In the genomic region with DNA sequence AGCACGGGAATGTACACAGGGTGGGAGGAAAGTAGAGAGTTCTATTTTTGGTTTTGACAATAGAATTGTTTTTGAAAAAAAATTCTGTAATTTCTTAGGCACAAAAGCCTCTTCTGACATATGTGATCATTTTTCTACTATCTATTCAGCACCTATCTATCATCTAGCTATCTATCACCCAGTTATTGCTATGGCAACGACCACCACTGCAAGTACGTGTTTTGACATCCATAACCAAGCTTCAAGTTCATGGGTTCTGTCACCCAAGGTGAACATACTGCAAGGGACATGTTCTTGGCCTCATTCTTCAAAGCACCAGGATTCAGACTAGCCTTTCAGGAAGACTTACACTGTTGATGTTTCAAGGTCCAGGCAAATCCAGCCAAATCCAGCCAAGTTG, we compare ENCODE assay signal across 27 mouse cellular contexts.
DNase-seq lines count a peak whose midpoint lies in the region; ATAC-seq lines count a peak whose summit lies in the region.
"Had no signal": no experiment of that assay in that cellular context is flagged by ENCODE, and none has a peak within 500 bp of the region (broad histone marks: within the 10 kb centered on the region; RNA-seq: fewer than 3 reads in every experiment).

No protein-coding gene starts in this region.

- no peaks in the 10 kb centered on the region for H3K9me3 ChIP-seq in forebrain, embryonic 13.5 days (replicated peaks)
- H3K9me3 ChIP-seq in forebrain, embryonic 10.5 days, result no peaks in the 10 kb centered on the region
- no peaks in the 10 kb centered on the region for H3K9me3 ChIP-seq in forebrain, embryonic 16.5 days (ENCODE audit: control insufficient read depth, low read length)
- no peaks in the 10 kb centered on the region for H3K9me3 ChIP-seq in forebrain, embryonic 14.5 days (replicated peaks; ENCODE audit: control insufficient read depth, low read length)
- no peaks in the 10 kb centered on the region for H3K9me3 ChIP-seq in midbrain, embryonic 11.5 days (ENCODE audit: control insufficient read depth, low read length)
- no peaks in the 10 kb centered on the region for H3K9me3 ChIP-seq in midbrain, embryonic 13.5 days
- H3K9me3 ChIP-seq: embryonic facial prominence, embryonic 13.5 days; embryonic facial prominence, embryonic 15.5 days; G1E had no signal

- no peak overlapping the region for H3K4me3 ChIP-seq in forebrain, embryonic 13.5 days
- no peak overlapping the region for H3K4me3 ChIP-seq in forebrain, embryonic 10.5 days
- no peak overlapping the region for H3K4me3 ChIP-seq in forebrain, embryonic 16.5 days (replicated peaks; ENCODE audit: low read length)
- no peak overlapping the region for H3K4me3 ChIP-seq in forebrain, embryonic 14.5 days (ENCODE audit: low read depth, low read length)
- no peak overlapping the region for H3K4me3 ChIP-seq in midbrain, embryonic 11.5 days (ENCODE audit: low read depth, low read length)
- H3K4me3 ChIP-seq in midbrain, embryonic 13.5 days (replicated peaks), result no peak overlapping the region
- H3K4me3 ChIP-seq: embryonic facial prominence, embryonic 13.5 days; embryonic facial prominence, embryonic 15.5 days; erythroblast, embryonic 14.5 days had no signal

- H3K36me3 ChIP-seq in forebrain, embryonic 13.5 days (ENCODE audit: poor library complexity, severe bottlenecking), result no peaks in the 10 kb centered on the region
- no peaks in the 10 kb centered on the region for H3K36me3 ChIP-seq in forebrain, embryonic 10.5 days (replicated peaks)
- H3K36me3 ChIP-seq in forebrain, embryonic 16.5 days (ENCODE audit: control insufficient read depth, insufficient read depth), result no peaks in the 10 kb centered on the region
- H3K36me3 ChIP-seq in forebrain, embryonic 14.5 days (ENCODE audit: control insufficient read depth, insufficient read depth, low read length), result no peaks in the 10 kb centered on the region
- H3K36me3 ChIP-seq in midbrain, embryonic 11.5 days (ENCODE audit: control insufficient read depth, insufficient read depth, low read length), result no peaks in the 10 kb centered on the region
- H3K36me3 ChIP-seq in midbrain, embryonic 13.5 days, result no peaks in the 10 kb centered on the region
- H3K36me3 ChIP-seq: embryonic facial prominence, embryonic 13.5 days; embryonic facial prominence, embryonic 15.5 days; G1E had no signal

- no peak overlapping the region for H3K27ac ChIP-seq in forebrain, embryonic 13.5 days
- no peak overlapping the region for H3K27ac ChIP-seq in forebrain, embryonic 10.5 days
- H3K27ac ChIP-seq in forebrain, embryonic 16.5 days (ENCODE audit: low read length), result no peak overlapping the region
- H3K27ac ChIP-seq in forebrain, embryonic 14.5 days (ENCODE audit: low read depth, low read length), result no peak overlapping the region
- no peak overlapping the region for H3K27ac ChIP-seq in midbrain, embryonic 11.5 days (ENCODE audit: low read depth, low read length)
- no peak overlapping the region for H3K27ac ChIP-seq in midbrain, embryonic 13.5 days
- H3K27ac ChIP-seq: embryonic facial prominence, embryonic 13.5 days; embryonic facial prominence, embryonic 15.5 days had no signal

- H3K4me1 ChIP-seq in forebrain, embryonic 13.5 days, result no peaks in the 10 kb centered on the region
- peaks cover 3% of the 10 kb centered on the region; the same call in 1 of the 2 replicates for H3K4me1 ChIP-seq in forebrain, embryonic 10.5 days
- no peaks in the 10 kb centered on the region for H3K4me1 ChIP-seq in forebrain, embryonic 16.5 days (replicated peaks; ENCODE audit: control insufficient read depth, insufficient read depth, low read length)
- no peaks in the 10 kb centered on the region for H3K4me1 ChIP-seq in forebrain, embryonic 14.5 days (ENCODE audit: control insufficient read depth, insufficient read depth, low read length)
- no peaks in the 10 kb centered on the region for H3K4me1 ChIP-seq in midbrain, embryonic 11.5 days (ENCODE audit: control insufficient read depth, insufficient read depth, low read length)
- no peaks in the 10 kb centered on the region for H3K4me1 ChIP-seq in midbrain, embryonic 13.5 days (replicated peaks)
- H3K4me1 ChIP-seq: embryonic facial prominence, embryonic 13.5 days; embryonic facial prominence, embryonic 15.5 days had no signal

- WGBS in forebrain, embryonic 13.5 days, result 89% methylated on average over 3 of the region's 3 CpGs
- 89% methylated on average over 3 of the region's 3 CpGs for WGBS in forebrain, embryonic 10.5 days
- WGBS in forebrain, embryonic 16.5 days, result 89% methylated on average over 3 of the region's 3 CpGs
- 93% methylated on average over 3 of the region's 3 CpGs for WGBS in forebrain, embryonic 14.5 days
- 94% methylated on average over 3 of the region's 3 CpGs for WGBS in midbrain, embryonic 11.5 days
- WGBS in midbrain, embryonic 13.5 days, result 91% methylated on average over 3 of the region's 3 CpGs

- ATAC-seq in forebrain, embryonic 13.5 days, result peak; percentile 57; the same call in 1 of the 2 replicates
- ATAC-seq in forebrain, embryonic 16.5 days, result peak; percentile 71
- no peak for ATAC-seq in forebrain, embryonic 14.5 days
- no peak for ATAC-seq in midbrain, embryonic 11.5 days (ENCODE audit: low FRiP score)
- no peak for ATAC-seq in midbrain, embryonic 13.5 days
- ATAC-seq: activated CD4-positive, CD25-positive, alpha-beta regulatory T cell, adult 4 months; CD4-positive, CD25-positive, alpha-beta regulatory T cell, adult 4 months; Patski had no signal

- H3K27me3 ChIP-seq in forebrain, embryonic 13.5 days, result no peaks in the 10 kb centered on the region
- no peaks in the 10 kb centered on the region for H3K27me3 ChIP-seq in forebrain, embryonic 10.5 days (ENCODE audit: poor library complexity, severe bottlenecking)
- H3K27me3 ChIP-seq in forebrain, embryonic 16.5 days (replicated peaks; ENCODE audit: control insufficient read depth, insufficient read depth, low read length), result no peaks in the 10 kb centered on the region
- H3K27me3 ChIP-seq in forebrain, embryonic 14.5 days (replicated peaks; ENCODE audit: control insufficient read depth, insufficient read depth, low read length), result no peaks in the 10 kb centered on the region
- H3K27me3 ChIP-seq in midbrain, embryonic 11.5 days (ENCODE audit: control insufficient read depth, insufficient read depth, low read length), result no peaks in the 10 kb centered on the region
- no peaks in the 10 kb centered on the region for H3K27me3 ChIP-seq in midbrain, embryonic 13.5 days
- H3K27me3 ChIP-seq: CH12.LX; embryonic facial prominence, embryonic 13.5 days; embryonic facial prominence, embryonic 15.5 days; Patski had no signal

- H3K9ac ChIP-seq in forebrain, embryonic 13.5 days, result no peak overlapping the region
- no peak overlapping the region for H3K9ac ChIP-seq in forebrain, embryonic 16.5 days (replicated peaks; ENCODE audit: low read depth, low read length)
- H3K9ac ChIP-seq in forebrain, embryonic 14.5 days (ENCODE audit: low read length), result no peak overlapping the region
- H3K9ac ChIP-seq in midbrain, embryonic 11.5 days (ENCODE audit: low read length), result no peak overlapping the region
- H3K9ac ChIP-seq in midbrain, embryonic 13.5 days (replicated peaks), result no peak overlapping the region
- H3K9ac ChIP-seq: embryonic facial prominence, embryonic 13.5 days; embryonic facial prominence, embryonic 15.5 days had no signal

- no peak for DNase-seq in forebrain, embryonic 10.5 days (ENCODE audit: extremely low spot score, low spot score)
- no peak for DNase-seq in forebrain, embryonic 14.5 days (ENCODE audit: low spot score)
- DNase-seq in midbrain, embryonic 11.5 days (ENCODE audit: low spot score, missing footprints), result peak; percentile 57
- DNase-seq in brain, embryonic 18.5 days (ENCODE audit: low read depth, low spot score), result peak; percentile 32
- no peak for DNase-seq in natural killer cell, adult 2 months (ENCODE audit: low spot score in 2 of 2)
- DNase-seq: adrenal gland, adult 8-10 months; adrenal gland, postnatal 14 days; adrenal gland, postnatal 36 days; B cell, adult 2 months; cerebellum, adult 11 months; cerebellum, adult 18-20 months; cerebellum, adult 8-10 months; cerebellum, adult 9-11 months; cerebellum, postnatal 14 days; cerebellum, postnatal 36 days; embryo, embryonic 11 days had no signal

- H3K4me2 ChIP-seq in forebrain, embryonic 13.5 days, result no peak overlapping the region
- no peak overlapping the region for H3K4me2 ChIP-seq in forebrain, embryonic 16.5 days (ENCODE audit: low read length)
- H3K4me2 ChIP-seq in forebrain, embryonic 14.5 days (ENCODE audit: low read length), result no peak overlapping the region
- no peak overlapping the region for H3K4me2 ChIP-seq in midbrain, embryonic 11.5 days
- no peak overlapping the region for H3K4me2 ChIP-seq in midbrain, embryonic 13.5 days (replicated peaks)
- H3K4me2 ChIP-seq: embryonic facial prominence, embryonic 13.5 days; embryonic facial prominence, embryonic 15.5 days had no signal

Comparison
In these comparisons a context has a peak if more than half of its experiments do, and no peak if none do; other contexts are left out.
1. ATAC-seq: peak in forebrain, embryonic 13.5 days (single experiment) and forebrain, embryonic 16.5 days (single experiment); none in forebrain, embryonic 14.5 days (single experiment), midbrain, embryonic 11.5 days (single experiment) and midbrain, embryonic 13.5 days (single experiment).
2. DNase-seq: peak in midbrain, embryonic 11.5 days (single experiment) and brain, embryonic 18.5 days (single experiment); none in forebrain, embryonic 10.5 days (single experiment), forebrain, embryonic 14.5 days (single experiment) and natural killer cell, adult 2 months (0 of 2).